Mouse (Mus musculus) spleen, adult 2 months (tissue): ENCODE measurements around the gene Vps37c.

ENCODE experiments used
- CTCF ChIP-seq: fragments of 200-500 bp; IDR thresholded peaks from 2 replicates; pipeline ENCODE4 v1.5.1; 2011; ENCODE audit warnings: mild to moderate bottlenecking, inconsistent platforms; ENCODE audit not compliant: insufficient read depth, insufficient read length, insufficient replicate concordance; ENCODE audit errors: extremely low read depth
- POLR2A ChIP-seq: fragments of 200-500 bp; IDR thresholded peaks from 2 replicates; pipeline ENCODE4 v1.6.1; 2011; ENCODE audit warnings: low read depth, low read length, inconsistent platforms

- TF ChIP-seq POLR2A (no peak), CTCF (no peak)
Observed at GRCm38 (mm10) chr19:10673275-10673674, 15.3 kb upstream of the Vps37c start.
